Mouse (Mus musculus) right cerebral cortex, postnatal 14 days (tissue): ENCODE results near the gene Ppih.
A peak's percentile ranks its signal among the peaks of the same experiment; 100 is the strongest.

Source experiments
- DNase-seq: peaks from one replicate; pipeline ENCODE4 v3.0.0; 2022

Gene Ppih

GRCm38 (mm10) chr4:119320131-119320830, at the start of gene Ppih:
Gene Ppih (minus strand): TSS chr4:119320546.
- peak; percentile 96 for DNase-seq

- no peak for DNase-seq
Observed at GRCm38 (mm10) chr4:119369460-119369859, 49.1 kb upstream of the Ppih start.

GRCm38 (mm10) chr4:119366758-119367526, 46.6 kb upstream of the Ppih start:
- no peak for DNase-seq

- no peak for DNase-seq
Observed at GRCm38 (mm10) chr4:119362231-119362630, 41.9 kb upstream of the Ppih start.

GRCm38 (mm10) chr4:119359196-119359971, 39.0 kb upstream of the Ppih start:
- DNase-seq = peak; percentile 9

- no peak for DNase-seq
Observed at GRCm38 (mm10) chr4:119345508-119345907, 25.2 kb upstream of the Ppih start.

- DNase-seq = peak; percentile 51
Observed at GRCm38 (mm10) chr4:119338861-119339361, 18.6 kb upstream of the Ppih start.

GRCm38 (mm10) chr4:119338422-119338821, 18.1 kb upstream of the Ppih start:
- peak; percentile 20 for DNase-seq

- DNase-seq = no peak
Observed at GRCm38 (mm10) chr4:119333487-119333886, 13.1 kb upstream of the Ppih start.

GRCm38 (mm10) chr4:119320896-119321550, 677 bp upstream of the Ppih start:
- no peak for DNase-seq

- DNase-seq = no peak
Observed at GRCm38 (mm10) chr4:119313756-119314155, 6.6 kb downstream of the Ppih start.

GRCm38 (mm10) chr4:119305418-119305817, 14.9 kb downstream of the Ppih start:
- no peak for DNase-seq

GRCm38 (mm10) chr4:119303291-119303690, 17.1 kb downstream of the Ppih start:
- no peak for DNase-seq

- no peak for DNase-seq
Observed at GRCm38 (mm10) chr4:119301777-119302176, 18.6 kb downstream of the Ppih start.

- DNase-seq = no peak
Observed at GRCm38 (mm10) chr4:119300761-119301160, 19.6 kb downstream of the Ppih start.

GRCm38 (mm10) chr4:119297361-119297760, 23.0 kb downstream of the Ppih start:
- no peak for DNase-seq

GRCm38 (mm10) chr4:119295134-119295453, 25.3 kb downstream of the Ppih start:
- DNase-seq = no peak

GRCm38 (mm10) chr4:119294415-119295133, 25.8 kb downstream of the Ppih start, which contains the start of gene Ybx1:
Gene Ybx1 (minus strand): TSS chr4:119294604.
- DNase-seq = peak; percentile 100

GRCm38 (mm10) chr4:119293574-119294258, 26.6 kb downstream of the Ppih start:
- DNase-seq = peak; percentile 46

- DNase-seq = peak; percentile 63
Observed at GRCm38 (mm10) chr4:119292771-119293573, 27.4 kb downstream of the Ppih start.

GRCm38 (mm10) chr4:119291921-119292320, 28.4 kb downstream of the Ppih start:
- no peak for DNase-seq
